Mouse (Mus musculus) skeletal muscle tissue, adult 2 months (tissue): ENCODE measurements around the gene Olfr288.

Source experiments
- DNase-seq: peaks from one replicate; pipeline ENCODE4 v3.0.0-alpha.2; 2012; ENCODE audit warnings: low read depth, low spot score

The Olfr288 gene

GRCm38 (mm10) chr15:98166963-98167644 is 28.2 kb downstream of the Olfr288 start, which contains the start of gene Ccdc184:
Gene Ccdc184 (plus strand): TSS chr15:98167158.
- DNase-seq: no peak

GRCm38 (mm10) chr15:98165525-98165924 is 29.8 kb downstream of the Olfr288 start, which contains the start of gene Asb8:
Gene Asb8 (minus strand): TSS chr15:98165625.
- no peak for DNase-seq

- no peak for DNase-seq
Observed at GRCm38 (mm10) chr15:98162561-98162960, 32.8 kb downstream of the Olfr288 start.

- no peak for DNase-seq
Observed at GRCm38 (mm10) chr15:98161026-98161805, 34.1 kb downstream of the Olfr288 start.

GRCm38 (mm10) chr15:98157253-98157652 is 38.1 kb downstream of the Olfr288 start:
- no peak for DNase-seq

- no peak for DNase-seq
Observed at GRCm38 (mm10) chr15:98155944-98156343, 39.4 kb downstream of the Olfr288 start.

GRCm38 (mm10) chr15:98155272-98155671 is 40.1 kb downstream of the Olfr288 start:
- DNase-seq: no peak

GRCm38 (mm10) chr15:98154631-98155030 is 40.7 kb downstream of the Olfr288 start:
- no peak for DNase-seq

GRCm38 (mm10) chr15:98154146-98154545 is 41.2 kb downstream of the Olfr288 start:
- no peak for DNase-seq

GRCm38 (mm10) chr15:98153625-98154024 is 41.7 kb downstream of the Olfr288 start:
- DNase-seq: peak; percentile 69

GRCm38 (mm10) chr15:98152916-98153315 is 42.4 kb downstream of the Olfr288 start:
- no peak for DNase-seq

- DNase-seq: peak; percentile 94
Observed at GRCm38 (mm10) chr15:98149166-98149602, 46.2 kb downstream of the Olfr288 start.

GRCm38 (mm10) chr15:98148356-98148755 is 47.0 kb downstream of the Olfr288 start:
- DNase-seq: no peak

- DNase-seq: peak; percentile 96
Observed at GRCm38 (mm10) chr15:98145559-98146181, 49.7 kb downstream of the Olfr288 start.

GRCm38 (mm10) chr15:98144861-98145507 is 50.4 kb downstream of the Olfr288 start:
- no peak for DNase-seq

- no peak for DNase-seq
Observed at GRCm38 (mm10) chr15:98142515-98142914, 52.8 kb downstream of the Olfr288 start.

- peak; percentile 69 for DNase-seq
Observed at GRCm38 (mm10) chr15:98140809-98141208, 54.5 kb downstream of the Olfr288 start.

- DNase-seq: no peak
Observed at GRCm38 (mm10) chr15:98139763-98140162, 55.6 kb downstream of the Olfr288 start.

- DNase-seq: no peak
Observed at GRCm38 (mm10) chr15:98136871-98137270, 58.5 kb downstream of the Olfr288 start.
